Mouse (Mus musculus): ENCODE data around the gene Ticrr.
A peak's percentile ranks its signal among the peaks of the same experiment; 100 is the strongest.

Ticrr gene

GRCm38 (mm10) chr7:79696495-79696894 lies 36.5 kb downstream of the Ticrr start:
- no peak for DNase-seq

GRCm38 (mm10) chr7:79702755-79703154 lies 42.8 kb downstream of the Ticrr start:
- DNase-seq = no peak

DNA sequence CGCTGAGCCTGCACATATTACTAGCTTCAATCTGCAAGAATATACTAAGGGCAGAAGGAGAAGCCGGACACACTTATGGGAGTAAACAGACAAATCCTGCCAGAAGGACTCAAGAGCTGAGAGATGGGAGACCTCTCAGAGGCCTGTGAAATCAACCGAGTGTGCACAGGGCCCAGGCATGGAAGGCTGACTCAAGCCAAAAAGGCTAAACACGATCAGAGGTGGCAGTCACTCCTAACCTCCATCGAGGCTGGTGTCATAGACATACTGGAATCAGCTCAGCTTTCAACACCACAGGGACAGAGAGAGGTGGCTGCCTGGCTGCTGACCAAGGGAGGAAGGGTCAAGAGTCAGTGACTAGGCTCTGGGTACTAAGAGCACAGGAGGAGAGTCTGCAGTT lies 45.2 kb downstream of the Ticrr start:
- DNase-seq = no peak

DNA sequence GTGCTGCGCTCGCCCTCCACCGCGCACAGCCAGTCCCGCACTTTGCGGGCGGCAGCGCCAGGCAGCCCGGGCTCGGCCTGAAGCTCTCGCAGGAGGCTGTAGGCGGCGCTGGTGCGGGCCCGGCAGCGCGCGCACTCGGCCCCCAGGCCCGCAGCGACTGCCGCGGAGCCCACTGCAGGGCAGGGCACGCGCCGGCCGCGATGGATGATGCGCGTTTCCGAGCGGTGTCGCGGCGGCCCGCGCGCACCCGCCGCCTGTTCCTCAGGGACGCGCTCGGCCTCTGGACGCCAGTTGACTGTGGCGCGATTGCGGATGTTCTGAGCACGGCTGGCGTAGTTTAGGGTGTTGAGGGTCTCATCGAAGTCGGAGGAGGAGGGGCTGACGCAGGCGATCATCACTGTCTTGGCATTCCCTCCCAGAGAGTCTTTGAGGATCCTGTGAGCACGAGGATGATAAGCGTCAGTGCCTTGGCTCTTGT lies 50.2 kb downstream of the Ticrr start:
- peak; percentile 90 for DNase-seq

DNA sequence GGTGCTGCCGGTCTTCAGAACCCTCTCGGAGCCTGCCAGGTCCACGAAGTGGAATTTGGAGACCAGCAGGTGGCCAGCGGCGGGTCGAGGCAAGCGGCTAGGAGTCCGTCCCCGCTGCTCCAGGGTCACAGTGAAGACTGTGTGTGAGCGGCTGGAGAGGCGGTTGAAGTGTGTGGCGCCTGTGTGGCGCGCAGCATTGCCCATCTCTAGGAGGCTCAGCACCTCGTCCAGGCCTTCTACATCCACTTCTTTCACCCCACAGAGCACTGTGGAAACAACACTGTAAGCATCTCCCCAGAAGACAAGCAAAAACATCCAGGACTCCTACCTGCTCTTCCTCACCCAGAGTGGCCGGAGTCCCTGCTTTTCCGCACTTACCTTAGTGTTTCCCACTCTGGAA lies 50.8 kb downstream of the Ticrr start:
- DNase-seq = no peak

GRCm38 (mm10) chr7:79715187-79715981 lies 55.4 kb downstream of the Ticrr start, which contains the start of gene Kif7:
Kif7 (minus strand) TSS chr7:79715720.
- peak; percentile 89 for DNase-seq

GRCm38 (mm10) chr7:79721386-79721977 lies 61.5 kb downstream of the Ticrr start:
- peak; percentile 69 for DNase-seq

- DNase-seq = peak; percentile 68
These were observed 67.1 kb downstream of the Ticrr start for GRCm38 (mm10) chr7:79727091-79727490.

DNA sequence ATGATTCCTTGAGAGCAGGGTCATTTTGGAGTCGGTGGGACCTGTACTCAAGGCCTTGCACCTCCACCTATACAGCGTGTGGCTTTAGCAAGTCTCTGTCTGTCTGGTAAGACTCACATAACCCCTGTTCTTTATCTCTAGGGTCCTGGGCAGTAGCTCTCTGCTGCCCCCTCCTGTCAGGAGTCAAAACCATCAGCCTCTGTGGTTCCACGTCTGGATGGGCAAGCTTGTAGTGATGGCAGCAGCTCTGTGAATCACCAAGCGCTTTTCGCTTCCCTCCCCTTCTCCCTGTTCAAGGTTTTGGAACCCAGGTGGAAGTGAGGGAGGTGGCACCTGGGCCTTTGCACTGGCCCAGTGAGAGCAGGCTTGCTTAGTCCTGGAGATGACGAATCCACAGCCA lies 68.2 kb downstream of the Ticrr start:
- DNase-seq = peak; percentile 82

DNA sequence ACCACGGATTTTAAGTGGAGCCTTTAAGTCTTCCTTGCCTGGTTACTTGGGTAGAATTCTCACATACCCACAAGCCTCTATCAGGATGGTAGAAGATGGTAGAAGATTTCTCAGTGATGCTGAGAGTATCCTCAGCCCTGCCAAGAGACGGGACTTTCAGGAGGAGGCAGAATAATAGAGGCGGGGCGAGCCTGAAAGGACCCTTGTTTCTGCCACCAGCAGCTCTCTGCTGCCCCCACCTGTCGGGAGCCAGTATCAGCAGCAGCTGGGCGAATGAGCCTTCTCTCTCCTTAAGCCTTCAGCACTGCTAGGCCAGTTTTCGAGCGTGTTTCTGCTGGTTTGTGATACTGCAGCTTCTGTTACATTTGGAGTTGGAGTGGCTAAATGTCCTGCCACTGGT lies 69.2 kb downstream of the Ticrr start:
- DNase-seq = peak; percentile 85

DNA sequence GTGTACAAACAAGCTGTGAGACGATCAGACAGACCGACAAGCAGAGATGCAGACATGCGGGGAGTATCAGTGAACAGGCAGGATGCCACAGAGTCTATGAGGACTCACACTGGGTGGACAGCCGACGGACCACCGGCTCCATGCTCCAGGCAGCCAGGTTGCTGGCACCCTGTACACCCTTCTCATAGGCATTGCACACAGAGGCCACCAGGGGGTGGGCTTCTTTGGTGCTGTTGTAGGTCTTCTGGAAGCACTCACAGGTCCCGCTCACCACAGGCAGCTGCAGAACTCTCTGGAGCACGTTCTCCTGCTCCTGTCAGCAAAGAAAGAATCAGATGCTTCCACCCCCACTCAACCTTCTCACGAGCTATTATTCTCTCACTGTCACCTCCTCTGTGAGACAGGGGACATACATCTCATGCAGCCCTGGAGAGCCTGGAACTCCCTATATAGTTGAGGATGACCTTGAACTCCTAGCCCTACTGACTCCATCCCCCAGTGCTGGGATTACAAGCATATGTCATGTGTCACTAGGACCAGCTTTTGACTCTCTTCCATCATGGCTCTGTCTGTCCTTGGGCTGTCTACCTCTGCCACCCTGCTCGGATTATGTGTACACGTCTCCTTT lies 69.9 kb downstream of the Ticrr start:
- DNase-seq = peak; percentile 40

GRCm38 (mm10) chr7:79731438-79731837 lies 71.4 kb downstream of the Ticrr start:
- DNase-seq = no peak

DNA sequence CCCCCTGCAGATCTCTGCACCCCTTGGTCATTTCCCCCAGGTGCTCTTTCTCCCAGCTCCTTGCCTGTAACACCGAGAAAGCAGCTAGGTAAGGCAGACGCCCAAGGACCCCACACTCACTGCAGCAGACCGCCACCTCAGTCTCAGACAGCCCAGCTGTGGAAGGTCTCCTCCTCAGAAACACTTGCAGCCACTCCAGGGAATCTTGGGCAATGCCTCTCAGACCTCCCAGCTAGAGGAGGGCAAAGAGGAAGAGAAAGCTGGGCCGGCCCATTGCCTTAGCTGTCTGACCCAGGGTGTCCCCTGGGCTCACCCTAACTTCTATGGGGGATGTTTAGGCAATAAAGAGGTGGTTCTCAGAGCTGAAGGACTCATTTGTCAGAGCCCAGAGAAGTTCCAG lies 72.6 kb downstream of the Ticrr start, which contains the start of gene Plin1:
TSS of gene Plin1 (minus strand) at position 282 of the 400 bp plus-strand sequence.
- DNase-seq = no peak

GRCm38 (mm10) chr7:79734563-79734962 lies 74.6 kb downstream of the Ticrr start:
- no peak for DNase-seq

GRCm38 (mm10) chr7:79736511-79736910 lies 76.5 kb downstream of the Ticrr start:
- DNase-seq = no peak

GRCm38 (mm10) chr7:79738913-79739312 lies 78.9 kb downstream of the Ticrr start:
- no peak for DNase-seq

DNA sequence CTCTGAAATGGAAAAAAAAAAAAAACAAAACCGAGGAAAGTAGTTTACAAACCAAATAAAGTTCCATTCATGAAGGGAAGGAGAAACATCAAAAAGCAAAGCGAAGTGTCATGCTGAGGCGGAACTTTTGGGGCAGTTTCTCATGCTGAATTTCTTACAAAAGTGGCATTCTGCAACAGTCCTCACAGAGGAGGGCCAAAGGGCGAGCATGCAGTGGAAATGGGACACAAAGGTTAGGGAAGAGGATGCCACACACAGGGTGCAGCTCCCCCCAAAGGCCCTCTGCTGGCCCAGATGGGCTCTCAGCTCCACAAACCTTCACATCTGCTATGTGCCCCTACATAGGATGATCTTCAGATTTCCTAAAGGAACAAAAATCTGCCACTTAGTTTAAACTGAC lies 80.3 kb downstream of the Ticrr start:
- no peak for DNase-seq

DNA sequence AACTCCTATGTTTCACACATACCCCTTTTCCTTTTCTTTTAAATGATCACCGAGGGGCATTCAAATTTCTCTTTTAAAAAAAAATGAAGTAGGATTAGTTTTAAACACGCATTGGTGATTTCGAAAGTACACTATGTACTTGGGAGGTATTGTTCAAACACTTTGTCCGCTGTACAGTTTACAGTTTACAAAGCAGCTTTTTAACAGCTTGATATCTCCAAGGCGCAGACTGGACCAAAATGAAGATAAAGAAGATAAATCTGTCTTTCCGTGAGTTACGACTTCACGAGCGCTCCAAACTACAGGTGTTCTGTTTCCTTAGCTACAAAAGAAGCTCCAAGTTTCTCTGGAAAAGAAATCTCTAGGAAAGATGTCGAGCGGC lies 82.3 kb downstream of the Ticrr start:
- DNase-seq = no peak

DNA sequence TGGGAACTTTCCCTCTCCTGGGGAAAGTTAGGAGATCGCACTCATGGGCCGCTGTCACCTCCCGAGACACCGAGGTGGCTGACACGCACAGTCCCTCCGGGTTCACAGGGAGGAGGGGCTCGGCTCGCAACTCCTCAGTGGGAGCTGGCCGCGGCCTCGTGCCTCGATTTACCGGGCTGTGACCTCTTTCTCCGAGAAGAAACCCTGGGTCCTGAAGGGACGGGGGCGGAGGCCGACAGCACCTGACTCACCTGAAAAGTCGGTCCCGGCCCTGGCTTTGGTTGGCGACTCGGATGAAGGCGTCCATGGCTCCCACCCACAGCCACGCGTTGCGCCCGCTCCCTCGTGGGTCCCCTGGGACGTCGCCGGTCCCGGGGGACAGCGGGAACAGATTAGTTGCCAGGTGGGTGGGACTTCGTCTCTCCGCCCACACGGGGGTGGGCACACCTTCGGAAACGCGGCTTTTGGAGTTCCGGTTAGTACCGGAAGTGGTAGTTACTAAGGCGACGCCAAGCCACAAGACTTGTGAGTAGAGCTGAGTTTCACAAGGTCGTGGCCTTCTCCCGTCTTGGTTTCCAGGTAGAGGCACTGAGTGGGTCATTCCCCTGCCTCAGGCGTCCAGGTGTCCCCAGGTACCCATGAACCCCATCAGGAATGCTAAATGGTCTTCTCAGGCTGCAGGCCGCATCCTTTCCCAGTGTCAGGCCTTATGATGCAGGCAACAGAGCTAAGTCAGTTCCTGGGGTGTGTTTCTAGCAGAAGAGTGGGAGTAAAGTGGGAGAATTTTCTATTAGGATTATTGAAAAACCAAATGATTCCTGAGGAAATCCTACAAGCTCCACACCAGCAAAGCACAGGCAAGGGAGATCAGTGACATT lies 82.9 kb downstream of the Ticrr start, which contains the start of the genes Pex11a and Wdr93:
TSS of gene Pex11a (minus strand) at position 473 of the 878 bp plus-strand sequence.
TSS of gene Wdr93 (plus strand) at position 505 of the 878 bp plus-strand sequence.
- DNase-seq = peak; percentile 88

GRCm38 (mm10) chr7:79744051-79744450 lies 84.1 kb downstream of the Ticrr start:
- no peak for DNase-seq

GRCm38 (mm10) chr7:79744585-79744984 lies 84.6 kb downstream of the Ticrr start:
- no peak for DNase-seq

DNA sequence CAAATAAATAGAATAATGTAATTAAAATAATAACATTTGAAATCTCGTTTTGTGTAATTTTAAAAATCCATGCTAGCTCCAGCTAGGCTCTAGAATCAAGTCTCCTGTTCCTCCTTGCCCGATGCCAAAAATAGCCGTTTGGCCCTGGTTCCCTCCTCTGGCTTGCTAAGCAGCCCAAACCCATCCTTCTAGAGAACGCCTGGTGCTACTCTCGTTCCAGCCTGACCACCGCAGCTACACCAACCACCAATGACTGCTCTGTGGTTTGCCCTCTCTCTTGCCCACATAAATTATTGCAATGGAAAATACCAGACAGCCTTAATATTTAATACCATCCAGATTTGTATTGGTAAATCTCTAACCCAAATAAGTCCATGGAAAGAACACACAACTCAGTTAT lies 87.7 kb downstream of the Ticrr start:
- no peak for DNase-seq

Measured in retina, postnatal 1 day (tissue).